Mouse (Mus musculus) neural tube, embryonic 15.5 days (tissue): ENCODE results near the gene Trpc2. TPM values are rescaled to one million over a fixed set of nuclear protein-coding genes. Genes with fewer than 3 reads are reported as not detected.
"Not testable (repeated sequence)": the region's sequence is repeated elsewhere in the genome, so short reads cannot be mapped to it uniquely, and the experiment has no call there.

Source experiments
- ATAC-seq: fragments of 200-750 bp; cut with Nextera tagmentation; 2 replicates; pipeline ENCODE4 v1.8.0; 2017; ENCODE audit warnings: mild to moderate bottlenecking, moderate TSS enrichment, moderate library complexity; ENCODE audit not compliant: low FRiP score
- H3K27ac ChIP-seq: fragments of 300-500 bp; sonication (generic); replicated peaks from 2 replicates; pipeline ENCODE4 v1.5.1; 2015; ENCODE audit warnings: mild to moderate bottlenecking, inconsistent platforms
- H3K27me3 ChIP-seq: fragments of 300-500 bp; sonication (generic); replicated peaks from 2 replicates; pipeline ENCODE4 v1.6.1; 2015; ENCODE audit warnings: inconsistent platforms
- H3K36me3 ChIP-seq: fragments of 300-500 bp; sonication (generic); 2 replicates; pipeline ENCODE4 v1.6.1; 2015; ENCODE audit warnings: inconsistent platforms
- H3K4me1 ChIP-seq: fragments of 300-500 bp; sonication (generic); 2 replicates; pipeline ENCODE4 v1.6.1; 2015; ENCODE audit warnings: inconsistent platforms
- H3K4me2 ChIP-seq: fragments of 300-500 bp; sonication (generic); 2 replicates; pipeline ENCODE4 v1.6.1; 2015; ENCODE audit warnings: inconsistent platforms, mild to moderate bottlenecking, moderate library complexity
- H3K4me3 ChIP-seq: fragments of 300-500 bp; sonication (generic); replicated peaks from 2 replicates; pipeline ENCODE4 v1.5.1; 2015; ENCODE audit warnings: mild to moderate bottlenecking, inconsistent platforms
- H3K9ac ChIP-seq: fragments of 300-500 bp; sonication (generic); replicated peaks from 2 replicates; pipeline ENCODE4 v1.6.1; 2015; ENCODE audit warnings: mild to moderate bottlenecking, inconsistent platforms
- H3K9me3 ChIP-seq: fragments of 300-500 bp; sonication (generic); replicated peaks from 2 replicates; pipeline ENCODE4 v1.6.1; 2016; ENCODE audit warnings: inconsistent platforms
- WGBS: fragments of 180-500 bp; shearing (Covaris S2); methylation state at CpG from one replicate; pipeline ENCODE4 v1.1.7; 2015; ENCODE audit warnings: mixed read lengths; 5-methylcytosine and 5-hydroxymethylcytosine counted together
- polyA plus RNA-seq: library from polyadenylated mRNA; unstranded; fragments of >200 nt; fragmentation: Nextera tagmentation; extraction: Ambion mirVana; gene quantifications from 2 replicates; pipeline ENCODE4 v1.2.1, GENCODE M21; 2015

The Trpc2 gene
- polyA plus RNA-seq: 0.24 TPM in 1 of 2 replicates, not detected in the other

- Histone ChIP-seq H3K4me3 (no peak within 1 kb of the TSS), H3K36me3 (peaks cover 50% of the 10 kb centered on the region), H3K9me3 (no peaks in the 10 kb centered on the region), H3K27me3 (no peaks in the 10 kb centered on the region), H3K27ac (no peak within 1 kb of the TSS), H3K4me1 (no peaks in the 10 kb centered on the region), H3K9ac (no peak within 1 kb of the TSS), H3K4me2 (no peak within 1 kb of the TSS)
- no peak for ATAC-seq
- 82% methylated on average over 5 of the region's 5 CpGs for WGBS
Observed at GRCm38 (mm10) chr7:102082816-102083215, at the start of gene Trpc2. Gene Trpc2 (plus strand): TSS chr7:102083116.

DNA sequence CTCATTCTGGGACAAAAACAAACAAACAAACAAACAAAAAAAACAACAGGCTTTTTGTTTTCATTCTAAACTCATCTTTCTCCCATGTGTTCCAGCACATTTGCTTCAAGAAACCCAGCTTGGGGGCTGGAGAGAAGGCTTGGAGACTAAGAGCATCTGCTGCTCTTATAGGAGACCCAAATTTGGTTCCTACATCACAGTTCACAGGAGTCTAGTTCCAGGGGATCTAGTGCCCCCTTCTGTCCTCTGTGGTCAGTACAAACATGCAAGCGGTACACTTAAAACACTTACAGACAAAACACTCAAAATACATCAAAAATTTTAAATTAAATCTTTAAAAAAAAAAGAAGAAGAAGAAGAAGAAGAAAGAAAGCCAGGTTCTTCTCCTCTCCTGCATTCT lies 48.0 kb upstream of the Trpc2 start:
- ATAC-seq: no peak
- Histone ChIP-seq H3K9me3 (no peaks in the 10 kb centered on the region), H3K4me1 (no peaks in the 10 kb centered on the region), H3K27ac (no peak overlapping the region), H3K27me3 (no peaks in the 10 kb centered on the region), H3K4me2 (no peak overlapping the region), H3K9ac (no peak overlapping the region), H3K36me3 (peaks cover 93% of the 10 kb centered on the region), H3K4me3 (no peak overlapping the region)
- 96% methylated on average over 1 of the region's 1 CpGs for WGBS

DNA sequence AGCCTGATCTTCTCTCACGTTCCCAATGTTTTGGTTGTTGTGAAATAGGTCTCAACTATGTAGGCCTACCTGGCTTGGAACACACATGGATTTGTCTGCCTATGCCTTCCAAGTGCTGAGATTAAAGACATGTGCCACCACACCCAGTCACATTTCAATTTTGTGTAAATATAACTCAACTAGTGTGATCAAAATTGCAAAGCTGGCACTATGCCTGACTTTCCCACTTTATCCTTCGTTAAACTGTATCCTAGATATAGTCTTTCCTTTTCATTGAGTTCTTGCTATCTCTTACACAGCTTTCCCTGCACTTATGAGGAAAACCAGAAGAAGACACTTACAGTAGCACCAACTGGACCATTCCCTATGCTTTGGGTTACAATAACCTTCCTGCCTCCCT lies 47.4 kb upstream of the Trpc2 start:
- Histone ChIP-seq H3K9me3 (no peaks in the 10 kb centered on the region), H3K4me1 (no peaks in the 10 kb centered on the region), H3K27me3 (no peaks in the 10 kb centered on the region), H3K9ac (no peak overlapping the region), H3K4me3 (no peak overlapping the region), H3K36me3 (peaks cover 95% of the 10 kb centered on the region), H3K27ac (no peak overlapping the region), H3K4me2 (no peak overlapping the region)
- no peak for ATAC-seq
- 95% methylated on average over 2 of the region's 2 CpGs for WGBS

GRCm38 (mm10) chr7:102037318-102037717 lies 45.6 kb upstream of the Trpc2 start:
- no peak overlapping the region for H3K4me2 ChIP-seq
- H3K9me3 ChIP-seq: no peaks in the 10 kb centered on the region
- no peak overlapping the region for H3K27ac ChIP-seq
- peaks cover 83% of the 10 kb centered on the region for H3K36me3 ChIP-seq
- no peaks in the 10 kb centered on the region for H3K4me1 ChIP-seq
- H3K4me3 ChIP-seq: no peak overlapping the region
- WGBS: 93% methylated on average over 3 of the region's 3 CpGs
- no peak for ATAC-seq
- H3K9ac ChIP-seq: no peak overlapping the region
- no peaks in the 10 kb centered on the region for H3K27me3 ChIP-seq

GRCm38 (mm10) chr7:102042314-102042713 lies 40.6 kb upstream of the Trpc2 start:
- Histone ChIP-seq H3K9ac (no peak overlapping the region), H3K27me3 (no peaks in the 10 kb centered on the region), H3K27ac (no peak overlapping the region), H3K4me2 (no peak overlapping the region), H3K4me3 (no peak overlapping the region), H3K9me3 (no peaks in the 10 kb centered on the region), H3K36me3 (peaks cover 37% of the 10 kb centered on the region), H3K4me1 (no peaks in the 10 kb centered on the region)
- ATAC-seq: no peak
- WGBS: 89% methylated on average over 2 of the region's 2 CpGs

GRCm38 (mm10) chr7:102048524-102048923 lies 34.4 kb upstream of the Trpc2 start:
- peaks cover 12% of the 10 kb centered on the region for H3K36me3 ChIP-seq
- not testable (repeated sequence) for ATAC-seq, H3K27me3 ChIP-seq, H3K9ac ChIP-seq, H3K27ac ChIP-seq, H3K4me2 ChIP-seq, H3K9me3 ChIP-seq, H3K4me1 ChIP-seq, H3K4me3 ChIP-seq

DNA sequence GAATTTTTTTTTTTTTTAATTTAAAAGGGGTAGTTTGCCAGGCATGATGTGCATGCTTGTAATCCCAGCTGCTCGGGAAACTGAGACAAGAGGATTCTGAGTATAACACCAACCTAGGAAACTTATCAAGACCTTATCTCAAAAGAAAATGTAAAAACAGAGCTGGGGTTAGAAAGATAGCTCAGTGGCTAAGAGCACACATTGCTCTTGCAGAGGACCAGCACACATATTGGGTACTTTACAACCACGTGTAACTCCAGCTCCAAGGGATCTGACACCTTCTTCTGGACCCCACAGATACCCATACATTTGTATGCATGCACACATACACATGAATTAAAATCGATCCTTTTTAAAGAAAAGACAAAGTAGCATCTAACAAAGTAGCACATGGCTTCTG lies 21.6 kb upstream of the Trpc2 start:
- no peaks in the 10 kb centered on the region for H3K9me3 ChIP-seq
- ATAC-seq: no peak

GRCm38 (mm10) chr7:102062203-102062602 lies 20.7 kb upstream of the Trpc2 start:
- no peak overlapping the region for H3K27ac ChIP-seq
- no peak overlapping the region for H3K9ac ChIP-seq
- no peaks in the 10 kb centered on the region for H3K9me3 ChIP-seq
- no peak overlapping the region for H3K4me3 ChIP-seq
- ATAC-seq: no peak
- H3K27me3 ChIP-seq: no peaks in the 10 kb centered on the region
- H3K4me2 ChIP-seq: no peak overlapping the region
- H3K4me1 ChIP-seq: peaks cover 39% of the 10 kb centered on the region
- 87% methylated on average over 1 of the region's 1 CpGs for WGBS
- H3K36me3 ChIP-seq: no peaks in the 10 kb centered on the region

More for the DNA sequence above, 21.6 kb upstream of the Trpc2 start:
- Histone ChIP-seq H3K27me3 (no peaks in the 10 kb centered on the region), H3K27ac (no peak overlapping the region), H3K4me1 (peaks cover 34% of the 10 kb centered on the region), H3K4me2 (no peak overlapping the region), H3K4me3 (no peak overlapping the region), H3K9ac (no peak overlapping the region), H3K36me3 (no peaks in the 10 kb centered on the region)
- 92% methylated on average over 3 of the region's 3 CpGs for WGBS

- Histone ChIP-seq H3K27me3 (no peaks in the 10 kb centered on the region), H3K36me3 (no peaks in the 10 kb centered on the region), H3K4me2 (peak overlapping the region; percentile 69), H3K9ac (no peak overlapping the region; the same call in 1 of the 2 replicates), H3K4me1 (peaks cover 39% of the 10 kb centered on the region), H3K4me3 (peak overlapping the region; percentile 79), H3K27ac (no peak overlapping the region), H3K9me3 (no peaks in the 10 kb centered on the region)
- WGBS: 87% methylated on average over 9 of the region's 9 CpGs
- ATAC-seq: no peak
Observed at GRCm38 (mm10) chr7:102063891-102064290, 19.0 kb upstream of the Trpc2 start.

GRCm38 (mm10) chr7:102064655-102065045 lies 18.3 kb upstream of the Trpc2 start:
- Histone ChIP-seq H3K27ac (peak overlapping the region; percentile 91), H3K4me2 (peak overlapping the region; percentile 69), H3K36me3 (no peaks in the 10 kb centered on the region), H3K27me3 (no peaks in the 10 kb centered on the region), H3K4me1 (peaks cover 39% of the 10 kb centered on the region), H3K9ac (peak overlapping the region; percentile 68), H3K4me3 (peak overlapping the region; percentile 79), H3K9me3 (no peaks in the 10 kb centered on the region)
- 1% methylated on average over 9 of the region's 9 CpGs for WGBS
- ATAC-seq: peak; percentile 54

DNA sequence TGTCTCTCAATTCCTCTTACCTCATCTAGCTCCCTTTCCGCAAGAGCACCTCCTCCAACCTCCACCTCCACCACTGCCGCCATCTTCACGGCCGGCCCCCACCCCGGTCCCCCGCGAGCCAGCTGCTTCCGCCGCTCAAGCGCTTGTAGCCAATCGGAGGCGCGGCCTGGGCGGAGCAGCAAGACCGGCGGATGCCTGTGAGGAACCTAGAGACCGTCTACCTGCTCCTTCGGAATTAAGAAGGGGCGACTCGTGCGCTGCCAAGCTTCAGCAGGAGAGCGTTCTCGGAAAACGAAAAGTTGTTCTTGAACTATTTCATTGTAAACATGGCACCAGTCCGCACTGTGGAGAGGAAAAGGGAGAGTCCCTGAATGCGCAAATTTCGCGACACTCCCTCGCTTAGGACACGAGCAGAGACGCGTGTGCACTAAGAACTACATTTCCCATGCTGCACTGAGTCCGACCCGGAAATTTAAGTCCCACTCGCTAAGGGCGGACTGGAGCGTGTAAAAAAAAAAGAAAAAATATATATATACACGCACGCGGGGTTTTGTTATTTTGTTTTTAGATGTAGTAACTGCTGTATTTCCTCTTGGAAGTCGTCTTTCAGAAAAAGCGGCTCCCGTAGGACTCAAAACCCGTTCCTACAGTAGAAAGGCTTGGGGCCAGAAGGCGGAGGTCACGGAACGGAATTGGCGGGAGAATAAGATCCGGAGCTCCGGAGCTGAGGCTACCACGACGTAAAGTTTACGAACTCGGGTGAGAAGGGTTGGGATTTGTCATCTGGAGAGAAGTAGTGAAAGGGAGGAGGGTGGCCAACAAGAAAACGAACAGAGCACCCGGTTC lies 17.6 kb upstream of the Trpc2 start, which contains the start of the genes Rnf121, Xndc1 and Xntrpc:
Rnf121 (minus strand) TSS at position 424 of the 846 bp plus-strand sequence.
Xndc1 (plus strand) TSS at position 466 of the 846 bp plus-strand sequence.
Xntrpc (plus strand) TSS at position 668 of the 846 bp plus-strand sequence.
- under 1% methylated on average over 56 of the region's 56 CpGs for WGBS
- ATAC-seq: peak; percentile 99
- Histone ChIP-seq H3K27ac (peak within 1 kb of the TSS; percentile 91), H3K4me1 (peaks cover 39% of the 10 kb centered on the region), H3K36me3 (no peaks in the 10 kb centered on the region), H3K4me2 (peak within 1 kb of the TSS; percentile 69), H3K9me3 (no peaks in the 10 kb centered on the region), H3K9ac (peak within 1 kb of the TSS; percentile 68), H3K4me3 (peak within 1 kb of the TSS; percentile 79), H3K27me3 (no peaks in the 10 kb centered on the region)

- H3K27ac ChIP-seq: no peak overlapping the region
- H3K4me3 ChIP-seq: peak overlapping the region; percentile 79
- ATAC-seq: no peak
- peak overlapping the region; percentile 69 for H3K4me2 ChIP-seq
- 87% methylated on average over 6 of the region's 6 CpGs for whole genome bisulfite sequencing
- peaks cover 3% of the 10 kb centered on the region; the same call in 1 of the 2 replicates for H3K36me3 ChIP-seq
- no peaks in the 10 kb centered on the region for H3K9me3 ChIP-seq
- H3K27me3 ChIP-seq: no peaks in the 10 kb centered on the region
- H3K4me1 ChIP-seq: peaks cover 38% of the 10 kb centered on the region
- H3K9ac ChIP-seq: peak overlapping the region; percentile 68; the same call in 1 of the 2 replicates
Observed at GRCm38 (mm10) chr7:102066363-102066762, 16.6 kb upstream of the Trpc2 start.
